Mouse (Mus musculus) adrenal gland, adult 8-10 months (tissue): ENCODE results near the gene Rps3. TPM values are rescaled to one million over a fixed set of nuclear protein-coding genes. Genes with fewer than 3 reads are reported as not detected.
"Not testable (repeated sequence)": the region's sequence is repeated elsewhere in the genome, so short reads cannot be mapped to it uniquely, and the experiment has no call there.

Experiments
- DNase-seq: peaks from one replicate; pipeline ENCODE4 v3.0.0; 2022
- total RNA-seq, 4 experiments: library from RNA; stranded (reverse); gene quantifications; 2 replicates each; pipeline ENCODE4 v1.2.4; 2022

Gene Rps3
- 100 to 1,000 TPM; 533 to 601 (median 565) TPM for total RNA-seq

DNA sequence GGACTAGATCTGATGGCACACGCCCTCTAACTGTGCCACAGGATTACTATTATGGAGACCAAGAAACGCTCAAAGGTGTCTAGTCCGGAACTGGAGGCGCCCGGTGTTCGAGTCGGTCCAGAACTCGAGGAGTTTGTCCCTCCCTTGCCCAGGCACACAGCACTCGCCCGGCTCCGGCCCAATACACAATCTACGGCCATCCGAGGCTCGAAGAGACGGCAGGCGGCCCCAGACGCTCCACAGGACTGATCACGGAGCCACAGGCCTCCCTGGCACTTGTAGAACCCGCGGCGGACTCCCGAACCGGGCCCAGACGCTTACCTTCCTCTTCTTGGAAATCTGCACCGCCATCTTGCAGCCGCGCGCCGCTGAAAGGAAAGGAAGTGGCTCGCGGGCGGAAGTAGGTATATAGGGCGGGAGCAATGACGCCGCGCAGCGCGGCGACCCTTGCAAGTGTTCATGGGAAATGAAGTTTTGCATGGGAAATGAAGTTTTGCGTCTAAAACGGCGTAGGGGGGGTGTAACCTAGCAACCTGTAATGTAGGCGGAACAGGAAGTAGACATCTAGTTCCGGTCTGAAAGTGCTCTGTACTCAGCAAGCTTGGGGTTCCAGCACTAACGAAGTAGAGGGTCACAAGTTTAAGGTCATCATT, at the start of gene Rps3:
Gene Rps3, minus strand, starts transcription at position 468 of the 653 bp plus-strand sequence.
- DNase-seq, result peak; percentile 96

DNA sequence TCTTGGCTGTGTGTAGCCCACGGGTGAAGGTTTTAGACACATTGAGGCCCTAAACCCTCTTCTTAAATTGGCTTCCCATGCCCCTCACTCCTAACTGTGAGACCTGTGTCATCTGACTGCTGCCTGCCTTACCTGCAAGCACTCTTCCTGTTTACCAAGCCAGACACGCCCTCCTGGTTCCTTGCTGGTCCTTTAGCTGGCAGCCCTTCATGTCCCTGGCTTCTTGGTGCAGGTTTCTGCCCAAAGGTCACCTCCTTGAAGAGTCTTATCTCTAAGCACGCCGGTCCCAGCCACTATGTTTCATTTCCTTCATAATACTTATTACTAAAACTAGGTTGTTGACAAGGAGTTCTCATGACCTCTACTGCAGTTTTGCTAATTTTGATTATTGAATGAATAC, 49.0 kb upstream of the Rps3 start:
- no peak for DNase-seq

DNA sequence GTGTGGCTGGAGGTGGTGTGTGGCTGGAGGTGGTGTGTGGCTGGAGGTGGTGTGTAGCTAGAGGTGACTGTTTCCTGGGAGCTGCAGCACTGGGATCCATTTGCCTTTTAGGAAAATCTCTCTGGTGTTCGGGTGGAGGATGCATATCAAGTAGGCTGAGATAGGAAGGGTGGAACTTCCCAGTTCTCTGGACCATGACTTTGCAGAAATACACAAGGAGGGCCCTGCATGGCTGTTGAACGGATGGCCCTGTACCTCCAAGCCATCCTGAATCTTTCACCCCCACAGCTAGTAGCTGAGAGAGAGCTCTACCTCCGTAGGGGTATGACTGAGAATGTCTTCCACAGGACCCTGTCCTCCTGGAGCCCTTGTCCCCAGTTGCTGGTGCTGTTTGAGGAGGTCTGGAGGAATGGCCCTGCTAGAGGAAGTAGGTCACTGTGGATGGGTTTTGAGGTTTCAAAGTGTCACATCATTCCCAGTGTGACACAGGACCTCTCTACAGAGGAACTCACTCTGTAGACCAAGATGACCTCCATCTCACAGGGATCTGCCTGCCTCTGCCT, 48.0 kb upstream of the Rps3 start:
- DNase-seq, result no peak

DNA sequence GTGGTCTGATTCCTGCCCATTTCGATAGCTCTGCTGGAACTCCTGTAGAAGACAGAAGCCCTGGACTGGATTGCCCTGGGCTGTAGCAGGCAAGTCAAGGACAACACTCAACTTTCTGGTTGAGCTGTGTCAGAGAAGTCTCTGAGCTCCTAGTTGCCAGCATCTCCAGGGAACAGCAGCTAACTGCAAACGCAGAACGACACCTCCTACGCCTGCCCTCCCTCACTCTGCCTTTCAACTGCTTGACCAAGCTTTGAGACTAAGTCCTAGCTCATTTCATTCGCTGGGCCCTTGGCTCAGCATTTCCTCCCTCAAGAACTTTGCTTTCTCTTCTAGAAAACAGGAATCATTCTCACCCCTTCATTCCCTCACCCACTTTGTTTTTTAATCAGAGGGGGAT, 45.9 kb upstream of the Rps3 start:
- DNase-seq, result no peak

DNA sequence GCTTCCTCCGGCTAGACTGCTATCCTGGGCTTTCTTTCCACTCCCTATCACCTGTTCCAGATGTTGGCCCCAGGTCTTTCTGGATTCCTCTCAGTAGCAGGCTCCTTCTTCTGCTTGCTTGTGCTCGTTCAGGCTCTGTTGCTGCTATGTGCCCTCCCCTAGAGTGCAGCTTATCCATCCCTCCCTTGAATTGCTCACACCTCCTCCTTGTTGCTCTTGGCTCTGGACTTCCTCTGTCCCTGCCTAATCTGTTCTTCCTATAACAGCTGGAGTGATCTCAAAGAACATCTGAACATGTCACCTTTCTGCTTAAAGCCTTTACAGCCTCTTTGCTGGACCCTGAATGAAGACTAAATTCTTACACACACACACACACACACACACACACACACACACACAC, 45.0 kb upstream of the Rps3 start:
- no peak for DNase-seq

DNA sequence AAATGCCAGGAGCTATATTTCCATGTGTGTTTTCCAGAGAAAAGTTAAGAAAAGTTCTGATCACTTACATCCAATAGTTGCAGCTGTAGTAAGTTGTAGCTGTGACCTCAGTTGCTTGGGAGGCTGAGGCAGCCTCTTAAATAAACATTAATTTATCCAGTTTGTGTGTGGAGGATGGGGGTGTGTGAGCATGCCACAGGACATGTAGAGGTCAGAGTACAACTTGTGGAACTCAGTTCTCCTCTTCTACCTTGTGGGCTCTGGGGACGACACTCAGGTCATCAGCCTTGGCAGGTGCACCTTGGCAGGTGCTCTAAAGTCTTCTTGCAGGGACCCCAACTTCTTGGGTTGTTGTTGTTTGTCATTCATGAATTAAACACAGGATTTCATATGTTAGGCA, 40.3 kb upstream of the Rps3 start:
- DNase-seq, result no peak

DNA sequence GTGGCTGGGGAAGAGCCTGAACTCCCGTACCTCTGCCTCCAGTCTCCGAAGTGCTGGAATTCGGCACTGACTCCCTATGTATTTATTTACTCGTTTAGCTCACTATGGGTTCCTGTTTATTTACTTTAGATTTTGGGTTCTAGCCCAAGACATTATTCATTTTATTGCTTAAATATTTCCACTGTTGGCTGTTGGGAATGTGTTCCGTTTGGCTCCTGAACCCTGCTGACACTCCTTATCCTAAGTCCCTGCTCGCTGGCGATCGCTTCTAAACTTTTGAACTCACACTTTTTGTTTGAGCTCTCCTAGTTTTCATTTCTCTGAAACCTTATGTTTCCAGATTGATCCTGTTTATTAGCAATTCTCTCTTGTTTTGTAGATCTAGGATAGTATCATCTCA, 39.6 kb upstream of the Rps3 start:
- DNase-seq, result no peak

DNA sequence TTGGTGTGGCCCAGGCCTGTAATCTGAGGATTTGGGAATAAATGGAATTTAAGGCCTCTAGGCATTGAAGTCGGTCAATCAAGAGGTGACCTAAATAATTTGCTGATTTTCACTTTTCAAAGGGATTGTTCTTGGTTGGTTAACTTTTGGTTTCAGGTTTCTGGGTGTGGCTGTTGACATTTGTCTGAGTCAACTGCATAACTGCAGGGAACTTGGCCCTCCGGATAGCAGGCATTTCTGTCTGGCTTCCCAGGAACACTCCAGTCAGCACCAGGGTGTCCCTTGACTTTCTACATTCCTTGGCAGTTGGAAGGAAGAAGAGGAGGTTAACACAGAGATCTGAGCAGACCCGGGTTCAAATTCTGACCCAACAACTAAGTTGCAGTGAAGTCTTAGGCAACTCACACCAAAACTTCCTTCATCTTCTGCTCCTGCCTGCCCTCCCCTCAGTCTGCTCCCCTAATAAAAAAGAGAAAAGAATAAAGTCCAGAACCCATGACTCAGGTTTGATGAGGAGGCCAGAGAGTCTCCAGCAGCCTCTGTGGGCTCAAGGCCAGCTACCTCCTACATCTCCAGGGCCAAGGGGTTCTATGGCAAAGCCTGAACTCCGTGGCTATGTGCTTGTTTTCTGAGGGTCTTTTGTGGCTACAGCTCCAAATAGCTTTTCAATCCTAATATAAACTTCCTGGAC, 35.6 kb upstream of the Rps3 start:
- DNase-seq, result no peak

DNA sequence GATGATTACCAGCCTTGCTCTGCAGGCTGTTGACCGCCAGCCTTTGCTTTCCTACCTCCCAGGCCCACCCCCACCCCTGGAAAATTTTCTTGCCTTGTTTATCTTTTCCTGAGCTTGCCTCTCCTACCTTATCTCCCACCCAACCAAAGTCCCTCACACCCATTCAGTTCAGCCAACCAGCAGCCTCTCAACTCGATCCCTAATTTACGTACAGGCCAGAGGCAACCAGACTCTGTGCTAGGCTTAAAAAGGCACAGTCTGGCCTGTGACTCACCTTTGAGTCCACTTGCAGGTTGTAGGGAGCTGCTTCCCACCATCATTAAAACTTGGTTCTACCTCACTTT, 33.2 kb upstream of the Rps3 start:
- no peak for DNase-seq

DNA sequence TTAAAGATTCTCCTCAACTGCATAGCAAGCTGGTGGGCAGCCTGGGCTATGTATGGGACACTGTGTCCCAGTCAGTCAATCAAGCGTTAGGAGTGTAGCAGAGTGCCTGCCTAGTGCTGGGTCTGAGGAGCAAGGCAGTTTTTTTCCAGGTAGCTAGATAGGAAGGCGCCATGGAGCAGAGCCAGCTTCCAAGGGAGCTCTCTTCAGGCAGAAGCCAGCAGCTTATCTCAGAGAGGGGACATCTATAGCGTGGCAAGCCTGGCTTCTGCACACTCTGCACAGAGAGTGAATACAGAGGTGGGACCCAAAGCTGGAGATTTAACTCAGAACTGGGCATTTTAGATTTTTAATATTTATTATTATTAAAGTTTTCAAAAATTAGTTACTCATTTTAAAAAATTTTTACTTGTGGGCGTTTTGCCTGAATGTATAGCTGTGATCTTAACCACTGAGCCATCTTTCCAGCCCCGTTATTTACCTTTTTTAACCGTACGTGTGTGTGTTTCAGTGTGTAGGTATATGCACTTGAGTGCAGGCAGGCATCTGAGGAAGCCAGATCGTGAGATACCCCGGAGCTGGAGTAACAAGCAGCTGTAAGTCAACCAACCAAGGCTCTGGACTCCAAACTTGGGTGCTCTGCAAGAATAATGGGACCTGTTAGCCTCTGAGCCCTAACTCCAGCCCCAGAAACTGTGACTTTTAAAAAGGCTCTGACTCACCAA, 32.7 kb upstream of the Rps3 start:
- no peak for DNase-seq

DNA sequence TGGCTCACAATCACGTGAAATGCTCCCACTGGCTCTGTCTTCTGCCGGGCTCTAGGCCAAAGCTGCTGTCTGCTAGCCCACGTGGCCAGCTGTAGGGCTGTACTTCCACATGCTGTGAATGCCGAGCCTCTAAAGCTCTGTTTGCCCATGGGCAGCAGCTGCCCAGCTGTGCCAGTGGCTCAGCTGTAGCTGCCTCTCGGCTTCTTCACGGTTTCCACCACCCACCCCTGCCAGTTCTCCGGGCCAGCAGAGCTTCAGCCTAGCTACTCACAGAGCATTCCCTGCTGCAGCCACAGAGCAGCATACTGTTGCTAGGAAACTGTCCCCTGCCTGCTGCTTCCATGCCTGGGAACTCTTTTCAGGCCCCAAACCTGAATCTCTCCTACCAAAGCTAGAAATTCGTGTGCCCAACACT, 26.6 kb upstream of the Rps3 start:
- DNase-seq, result no peak

DNA sequence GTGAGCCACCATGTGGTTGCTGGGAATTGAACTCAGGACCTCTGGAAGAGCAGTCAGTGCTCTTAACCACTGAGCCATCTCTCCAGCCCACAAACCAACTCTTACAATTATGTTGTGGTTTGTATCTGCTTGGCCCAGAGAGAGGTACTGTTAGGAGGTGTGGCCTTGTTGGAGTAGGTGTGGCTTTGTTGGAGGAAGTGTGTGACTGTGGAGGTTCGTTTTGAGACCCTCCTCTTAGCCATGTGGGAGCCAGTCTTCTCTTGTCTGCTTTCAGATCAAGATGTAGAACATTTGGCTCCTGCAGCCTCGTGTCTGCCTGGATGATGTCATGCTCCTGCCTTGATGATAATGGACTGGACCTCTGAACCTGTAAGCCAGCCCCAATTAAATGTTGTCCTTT, 24.6 kb upstream of the Rps3 start:
- DNase-seq, result not testable (repeated sequence)

DNA sequence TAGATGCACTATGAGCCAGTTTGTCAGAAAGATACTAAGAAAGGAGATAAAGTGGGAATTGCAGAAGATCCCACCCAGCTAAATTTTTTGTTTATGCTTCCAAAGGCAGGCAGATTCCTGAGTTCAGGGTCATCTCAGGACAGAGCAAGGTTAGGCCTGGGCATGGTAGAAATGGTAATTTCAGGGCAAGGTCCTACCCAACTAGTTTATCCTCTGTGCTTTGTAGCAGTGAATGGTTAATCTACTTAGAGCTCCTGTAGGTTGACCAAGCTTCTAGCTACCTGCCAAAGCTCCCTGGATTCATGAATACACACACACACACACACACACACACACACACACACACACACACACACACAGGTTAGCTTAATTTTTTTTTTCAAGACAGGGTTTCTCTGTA, 21.0 kb upstream of the Rps3 start:
- DNase-seq, result no peak

DNA sequence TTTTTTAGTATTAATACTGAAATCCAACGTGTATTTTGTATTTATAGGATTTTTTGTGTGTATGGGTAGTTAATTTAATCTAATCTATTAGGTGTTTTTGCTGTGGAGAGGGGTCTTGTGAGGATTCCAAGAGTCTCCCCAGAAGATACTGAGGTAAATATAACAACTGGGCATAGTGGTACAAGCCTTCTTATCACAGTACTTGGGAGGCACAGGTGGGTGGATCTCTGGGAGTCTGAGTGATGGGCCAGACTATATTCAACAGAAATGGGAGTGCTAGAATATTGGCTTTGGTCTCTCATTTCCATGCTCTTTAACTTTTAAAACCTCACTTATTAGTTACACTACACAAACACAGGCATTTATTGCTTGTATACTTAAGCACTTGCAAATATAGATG, 17.6 kb upstream of the Rps3 start:
- DNase-seq, result no peak

DNA sequence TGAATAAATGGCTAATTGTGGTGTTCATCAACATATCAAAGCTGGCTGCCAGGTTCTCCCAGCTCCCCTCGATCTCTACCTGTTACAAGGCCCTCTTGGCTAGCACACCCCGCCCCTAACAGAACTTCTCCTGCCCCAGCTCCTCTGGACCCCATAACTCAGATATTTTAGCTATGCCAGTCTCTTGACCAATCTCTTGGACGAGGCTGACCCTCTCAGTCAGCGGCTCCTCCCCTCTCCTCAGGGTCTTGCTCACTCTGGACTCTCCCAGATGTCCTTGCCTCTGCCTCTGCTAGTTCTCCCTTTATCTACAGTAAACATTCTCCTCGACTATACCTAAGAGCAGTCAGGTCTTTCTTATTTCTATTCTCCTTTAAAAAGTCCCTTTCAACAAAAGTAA, 17.1 kb upstream of the Rps3 start:
- DNase-seq, result no peak

DNA sequence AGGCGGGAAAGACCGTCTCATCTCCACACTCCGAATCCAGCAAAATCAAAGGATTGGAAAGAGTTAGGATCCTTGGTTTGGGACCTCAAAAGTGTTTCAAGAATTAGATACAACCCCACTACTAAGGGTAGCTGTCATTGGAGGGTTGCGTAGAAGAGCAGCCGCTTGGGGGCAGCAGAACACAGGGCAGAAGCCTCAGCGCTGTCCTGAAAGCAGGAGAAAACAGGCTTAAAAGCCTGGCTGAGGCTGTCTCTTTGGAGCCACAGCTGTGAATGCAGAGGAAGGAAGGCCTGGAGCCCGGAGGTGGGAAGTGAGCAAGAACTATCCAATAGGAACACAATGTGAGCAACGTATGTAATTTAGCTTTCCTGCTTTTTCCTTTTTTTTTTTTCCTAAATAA, 16.7 kb upstream of the Rps3 start:
- DNase-seq, result peak; percentile 45

DNA sequence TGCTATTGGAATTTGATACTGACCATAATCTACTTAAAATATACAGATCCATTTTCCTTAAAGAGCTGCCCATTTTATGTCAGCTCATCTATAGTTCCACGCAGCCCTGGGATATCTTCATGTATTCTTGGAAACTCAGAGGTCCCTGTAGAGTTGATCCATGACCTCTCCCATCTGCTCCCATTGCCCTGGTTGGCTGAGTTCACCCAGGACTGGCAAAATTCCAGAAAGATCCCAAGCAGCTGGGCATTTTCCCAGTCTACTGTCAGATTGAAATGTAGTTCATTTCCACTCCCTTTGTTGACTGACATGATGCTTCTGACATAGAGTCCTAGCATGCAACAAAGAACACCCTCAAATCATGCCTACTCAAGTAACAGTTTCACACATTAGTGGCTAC, 15.6 kb upstream of the Rps3 start:
- DNase-seq, result no peak

DNA sequence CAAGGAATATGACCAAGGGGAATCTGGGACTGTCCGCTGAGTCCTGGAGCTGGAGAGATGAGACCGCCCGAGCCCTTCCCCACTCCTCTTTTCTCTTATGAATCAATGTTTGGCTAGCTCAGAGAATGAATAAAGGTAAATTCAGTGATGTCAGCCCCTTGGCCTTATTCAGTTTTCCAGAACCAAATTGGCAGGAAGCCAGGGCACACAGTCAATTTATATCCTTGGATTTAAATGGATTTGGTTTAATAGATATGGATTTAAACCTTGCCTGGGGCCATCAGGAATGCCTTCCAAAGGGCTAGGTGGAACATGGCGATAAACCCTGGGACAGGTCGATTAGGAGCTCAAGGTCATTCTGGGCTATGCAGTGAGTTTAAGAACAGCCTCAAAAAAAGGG, 6.2 kb upstream of the Rps3 start:
- no peak for DNase-seq

DNA sequence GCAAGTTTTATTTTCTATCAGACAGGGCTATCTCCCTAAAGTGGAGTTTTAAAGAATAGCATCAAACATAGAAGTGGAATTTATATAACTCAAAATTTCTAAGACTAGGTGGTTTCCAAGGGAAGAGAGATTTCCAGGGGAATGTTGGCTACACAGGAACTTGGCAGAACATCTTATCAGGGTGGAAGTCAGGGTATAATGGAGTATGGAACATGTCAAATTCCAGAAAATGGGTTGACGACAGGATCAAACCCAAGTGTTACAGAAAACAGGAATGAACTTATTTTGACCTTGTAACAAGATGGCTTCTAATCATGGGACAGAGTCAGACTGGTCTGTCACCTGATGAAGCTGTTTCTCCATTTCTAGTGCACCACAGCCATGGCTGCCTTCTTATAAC, 1.1 kb upstream of the Rps3 start:
- DNase-seq, result no peak

DNA sequence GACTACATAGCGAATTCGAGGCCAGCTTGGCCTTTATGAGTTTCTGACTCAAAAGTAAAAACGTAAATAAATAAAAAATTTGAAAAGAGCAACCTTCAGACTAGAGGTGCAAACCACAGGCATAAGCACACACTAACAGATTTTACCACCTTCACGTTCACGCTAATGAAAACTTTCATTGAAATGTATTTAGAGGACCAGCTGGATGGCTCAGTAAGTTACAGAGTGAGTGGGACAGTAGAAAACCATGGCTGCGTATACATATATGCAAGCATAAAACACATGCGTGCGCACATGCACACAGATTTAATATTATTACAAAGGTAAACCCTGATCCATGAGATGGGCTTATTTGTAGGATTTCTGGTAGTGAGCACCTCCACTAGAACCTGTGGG, 384 bp upstream of the Rps3 start:
- DNase-seq, result no peak

DNA sequence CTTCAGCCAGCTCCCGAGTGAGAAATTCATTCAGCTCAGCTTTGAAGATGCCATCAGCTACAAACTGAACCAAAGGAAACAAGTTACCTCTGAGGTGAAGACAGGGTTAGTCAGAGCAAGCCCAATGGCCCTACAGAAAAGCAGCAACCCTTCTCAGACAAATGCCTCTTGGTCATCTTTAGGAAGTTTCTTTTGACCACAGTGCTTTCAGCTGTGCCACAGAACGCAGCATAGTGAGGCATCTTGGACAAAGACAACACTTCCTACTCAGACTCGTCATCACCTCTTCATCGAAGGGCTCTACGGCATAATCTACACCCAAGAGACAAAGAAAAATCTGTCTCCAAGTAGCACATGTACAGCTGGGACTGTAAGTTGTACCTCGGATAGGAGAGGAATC, 901 bp downstream of the Rps3 start:
- no peak for DNase-seq

DNA sequence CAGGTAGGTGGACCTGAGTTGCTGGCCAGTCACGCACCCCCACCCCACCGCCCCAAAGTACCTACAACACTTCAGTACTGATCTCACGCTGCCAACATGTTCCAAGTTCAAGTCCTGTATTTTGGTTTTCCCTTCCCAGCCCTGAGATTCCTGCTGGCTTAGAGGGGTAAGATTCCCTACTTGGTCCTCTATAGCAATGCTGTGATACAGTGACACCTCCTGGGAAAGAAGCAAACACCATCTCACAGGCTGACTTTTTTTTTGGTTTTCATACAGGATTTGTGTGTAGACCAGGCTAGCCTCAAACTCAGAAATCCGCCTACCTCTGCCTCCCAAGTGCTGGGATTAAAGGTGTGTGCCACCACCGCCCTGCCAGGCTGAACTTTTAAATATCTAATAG, 6.3 kb downstream of the Rps3 start:
- DNase-seq, result no peak

DNA sequence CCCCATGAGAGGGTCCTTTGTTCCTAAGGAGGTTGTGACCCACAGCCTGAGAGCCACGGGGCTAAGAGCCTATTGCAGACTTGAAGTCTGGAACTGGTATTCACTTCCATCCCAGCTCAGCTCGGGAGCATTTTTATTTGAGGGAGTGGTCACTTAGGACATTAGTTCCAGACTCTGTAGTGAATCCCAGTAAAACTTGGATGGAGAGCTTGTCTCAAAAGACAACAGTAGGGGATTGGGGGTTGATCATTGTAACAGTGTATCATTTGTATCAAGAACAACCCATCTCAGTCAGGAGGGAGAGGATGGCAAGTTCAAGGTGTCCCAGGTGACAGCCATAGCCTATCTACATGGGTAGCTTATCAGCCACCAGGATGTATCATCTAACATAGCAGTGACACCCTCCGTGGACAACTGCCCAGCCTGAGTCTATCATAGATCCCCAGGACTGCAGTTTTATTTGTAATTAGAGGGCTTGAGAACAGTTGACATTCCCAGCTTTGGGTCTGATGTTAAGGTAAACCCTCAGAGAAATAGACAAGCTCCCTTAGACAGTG, 6.9 kb downstream of the Rps3 start:
- DNase-seq, result no peak

DNA sequence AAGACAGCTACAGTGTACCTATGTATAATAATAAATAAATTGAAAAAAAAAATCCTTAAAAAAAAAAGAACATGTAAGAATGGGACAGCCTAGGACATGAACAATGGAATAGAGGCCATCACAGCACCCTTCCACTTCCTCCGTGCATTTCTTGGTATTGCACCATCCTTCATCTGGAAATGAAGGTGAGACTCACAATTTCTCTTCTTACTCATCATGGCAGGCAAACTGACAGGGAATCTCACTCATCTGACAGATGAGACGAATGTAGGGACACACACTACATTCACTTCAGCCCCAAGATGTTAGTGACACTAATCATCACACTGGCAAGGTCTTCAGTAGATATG, 8.0 kb downstream of the Rps3 start:
- no peak for DNase-seq
